Mouse (Mus musculus): ENCODE measurements at regions not wholly inside any gene's neighbourhood (a gene's known extent, or its start where the extent isn't known, plus 50 kb on each side); places are given as distances from the start of the nearest gene placed in this dataset.

DNA sequence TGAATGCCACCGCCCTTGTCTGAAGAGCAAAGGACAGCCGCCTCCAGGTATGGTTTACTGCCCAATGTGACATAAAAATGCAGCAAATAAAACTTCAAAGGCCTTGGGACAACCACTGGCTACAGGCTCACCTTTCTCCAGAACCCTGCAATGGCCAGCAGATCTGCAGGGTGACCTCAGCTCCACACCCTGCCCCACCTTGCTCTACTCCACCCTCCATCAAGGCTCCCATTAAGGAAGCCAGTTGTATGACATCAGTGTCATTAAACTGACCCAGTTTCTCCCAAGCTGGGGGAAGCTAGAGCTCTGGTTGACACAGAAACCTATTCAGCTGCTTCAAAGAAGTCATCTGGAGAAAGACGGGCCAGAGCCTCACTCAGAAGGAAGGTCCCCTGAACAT is 310.2 kb downstream of the Tbc1d1 start:
- H3K9me3 ChIP-seq (replicated peaks), result no peaks in the 10 kb centered on the region; the same call in 1 of the 2 replicates
- no peak overlapping the region for H3K4me3 ChIP-seq
- 86% methylated on average over 3 of the region's 3 CpGs for WGBS
- H3K36me3 ChIP-seq, result no peaks in the 10 kb centered on the region
- H3K27ac ChIP-seq, result no peak overlapping the region
- no peak for ATAC-seq (ENCODE audit: low FRiP score)
- no peak overlapping the region for H3K4me2 ChIP-seq (replicated peaks)
- no peak overlapping the region for H3K9ac ChIP-seq
- H3K4me1 ChIP-seq, result peaks cover 3% of the 10 kb centered on the region; the same call in 1 of the 2 replicates
- 0 out of 2 replicates have a peak, but pooled peaks cover 2% of the 10 kb centered on the region for H3K27me3 ChIP-seq

DNA sequence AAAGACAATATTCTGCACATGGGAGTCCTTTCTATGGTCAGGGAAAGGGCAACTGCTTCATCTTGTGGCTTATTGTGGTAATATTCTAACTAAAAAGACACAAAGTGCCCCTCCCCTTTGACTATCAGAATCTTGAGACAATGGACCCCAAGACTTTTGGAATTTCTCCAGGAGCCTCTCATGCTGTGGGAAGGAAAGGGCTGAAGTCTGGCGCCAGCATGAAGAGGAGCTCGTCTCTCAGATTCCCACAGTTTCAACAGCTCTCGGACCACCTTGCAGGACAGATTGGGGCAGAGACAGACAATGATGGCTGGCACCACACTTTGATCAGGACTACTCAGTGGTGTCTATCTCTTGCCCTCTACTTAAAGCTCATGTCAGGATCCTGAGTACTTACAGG is 311.8 kb downstream of the Tbc1d1 start:
- 86% methylated on average over 3 of the region's 3 CpGs for WGBS
- H3K9ac ChIP-seq, result no peak overlapping the region
- no peaks in the 10 kb centered on the region for H3K4me1 ChIP-seq
- no peak overlapping the region for H3K27ac ChIP-seq
- H3K4me3 ChIP-seq, result no peak overlapping the region
- no peaks in the 10 kb centered on the region for H3K36me3 ChIP-seq
- no peaks in the 10 kb centered on the region; the same call in 1 of the 2 replicates for H3K9me3 ChIP-seq (replicated peaks)
- no peak overlapping the region for H3K4me2 ChIP-seq (replicated peaks)
- no peaks in the 10 kb centered on the region for H3K27me3 ChIP-seq
- no peak for ATAC-seq (ENCODE audit: low FRiP score)

DNA sequence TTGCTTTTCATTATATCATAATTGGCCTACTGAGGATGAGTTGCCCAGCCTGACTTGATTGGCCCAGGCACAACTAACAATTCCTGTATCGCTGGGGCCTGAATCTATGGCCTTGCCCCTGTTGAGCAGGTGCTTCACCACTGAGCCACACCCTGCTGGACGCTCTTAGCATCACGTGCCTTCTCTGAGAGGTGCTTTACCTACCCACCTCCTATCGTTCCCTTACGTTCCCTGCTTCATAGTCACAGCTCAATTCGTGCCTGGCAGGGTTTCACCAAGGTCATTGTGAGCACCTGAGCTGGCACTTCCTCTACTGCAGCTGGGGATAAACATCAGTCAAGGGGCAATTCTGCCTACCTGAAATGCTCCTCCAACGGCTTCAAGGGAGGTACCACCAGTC is 312.2 kb downstream of the Tbc1d1 start:
- Histone ChIP-seq H3K4me2 (replicated peaks) (no peak overlapping the region), H3K4me3 (no peak overlapping the region), H3K27ac (no peak overlapping the region), H3K9ac (no peak overlapping the region), H3K9me3 (replicated peaks) (no peaks in the 10 kb centered on the region; the same call in 1 of the 2 replicates), H3K27me3 (no peaks in the 10 kb centered on the region), H3K4me1 (no peaks in the 10 kb centered on the region), H3K36me3 (no peaks in the 10 kb centered on the region)
- 82% methylated on average over 7 of the region's 7 CpGs for WGBS
- ATAC-seq (ENCODE audit: low FRiP score), result no peak

DNA sequence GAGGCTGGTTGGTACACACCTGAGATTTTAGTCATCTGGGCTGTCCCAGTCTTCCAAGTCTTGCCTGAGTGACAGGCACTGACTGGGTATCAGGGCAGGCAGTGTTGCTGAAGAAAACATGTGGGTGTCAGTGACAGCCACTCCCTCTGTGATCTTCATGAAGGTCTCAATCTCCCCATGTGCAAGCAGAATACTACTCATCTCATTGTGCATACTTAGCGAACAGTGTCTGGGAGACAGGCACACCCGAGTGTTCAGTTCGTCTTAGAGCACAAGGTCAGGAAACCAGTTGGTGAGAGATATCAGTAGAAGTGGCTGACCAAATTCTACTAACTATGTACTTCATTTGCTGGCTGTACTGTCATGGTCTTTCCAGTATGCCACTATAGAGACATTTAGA is 315.9 kb downstream of the Tbc1d1 start:
- Histone ChIP-seq H3K27ac (no peak overlapping the region), H3K4me1 (0 out of 2 replicates have a peak, but pooled peaks cover 4% of the 10 kb centered on the region), H3K27me3 (peaks cover 3% of the 10 kb centered on the region; the same call in 1 of the 2 replicates), H3K4me3 (no peak overlapping the region), H3K4me2 (replicated peaks) (no peak overlapping the region), H3K36me3 (no peaks in the 10 kb centered on the region), H3K9me3 (replicated peaks) (no peaks in the 10 kb centered on the region; the same call in 1 of the 2 replicates), H3K9ac (no peak overlapping the region)
- ATAC-seq (ENCODE audit: low FRiP score), result no peak
- WGBS, result 93% methylated on average over 3 of the region's 3 CpGs

DNA sequence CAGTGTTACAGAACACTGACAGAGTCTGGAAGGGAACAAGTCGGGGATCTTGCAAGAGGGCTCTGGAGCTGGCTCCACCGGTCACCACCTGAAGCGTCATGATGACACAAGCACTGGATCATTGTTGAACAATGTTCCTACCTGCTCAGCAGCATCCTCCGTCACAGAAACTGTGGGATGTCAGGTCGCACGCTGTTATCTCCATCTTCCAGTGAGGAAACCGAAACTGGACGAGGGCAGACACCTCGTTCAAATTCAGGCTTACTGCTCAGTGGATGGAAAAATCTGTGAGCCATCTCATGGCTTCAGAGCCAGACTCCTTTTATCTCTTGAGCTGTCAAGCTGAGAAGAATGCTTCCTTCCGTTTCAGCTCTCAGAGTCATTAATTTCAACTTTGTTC is 316.3 kb downstream of the Tbc1d1 start:
- ATAC-seq (ENCODE audit: low FRiP score), result no peak
- 88% methylated on average over 10 of the region's 10 CpGs for WGBS
- H3K9ac ChIP-seq, result no peak overlapping the region
- H3K27me3 ChIP-seq, result peaks cover 3% of the 10 kb centered on the region; the same call in 1 of the 2 replicates
- H3K36me3 ChIP-seq, result no peaks in the 10 kb centered on the region
- 0 out of 2 replicates have a peak, but pooled peaks cover 5% of the 10 kb centered on the region for H3K4me1 ChIP-seq
- no peak overlapping the region for H3K4me2 ChIP-seq (replicated peaks)
- H3K4me3 ChIP-seq, result no peak overlapping the region
- H3K9me3 ChIP-seq (replicated peaks), result no peaks in the 10 kb centered on the region; the same call in 1 of the 2 replicates
- H3K27ac ChIP-seq, result no peak overlapping the region

DNA sequence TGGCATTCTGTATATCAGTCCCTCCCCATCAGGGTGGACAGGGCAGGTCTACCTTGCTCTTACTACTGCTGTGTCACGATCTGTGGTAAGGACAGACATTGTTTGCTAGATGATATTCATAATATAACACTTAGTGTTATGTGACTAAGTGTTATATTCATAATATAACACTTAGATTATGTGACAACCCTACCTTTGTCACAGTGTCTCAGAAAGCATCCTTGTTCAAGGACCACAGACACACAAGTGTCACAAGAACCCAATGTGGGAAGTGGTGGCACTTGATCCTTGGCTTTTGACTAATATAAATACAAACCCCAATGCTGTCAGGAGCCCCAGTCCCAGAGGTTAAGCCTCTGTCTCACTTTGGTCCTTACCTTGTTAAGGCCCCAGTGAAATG is 318.8 kb downstream of the Tbc1d1 start:
- Histone ChIP-seq H3K4me3 (no peak overlapping the region), H3K36me3 (no peaks in the 10 kb centered on the region)
- 100% methylated on average over 1 of the region's 1 CpGs for WGBS

DNA sequence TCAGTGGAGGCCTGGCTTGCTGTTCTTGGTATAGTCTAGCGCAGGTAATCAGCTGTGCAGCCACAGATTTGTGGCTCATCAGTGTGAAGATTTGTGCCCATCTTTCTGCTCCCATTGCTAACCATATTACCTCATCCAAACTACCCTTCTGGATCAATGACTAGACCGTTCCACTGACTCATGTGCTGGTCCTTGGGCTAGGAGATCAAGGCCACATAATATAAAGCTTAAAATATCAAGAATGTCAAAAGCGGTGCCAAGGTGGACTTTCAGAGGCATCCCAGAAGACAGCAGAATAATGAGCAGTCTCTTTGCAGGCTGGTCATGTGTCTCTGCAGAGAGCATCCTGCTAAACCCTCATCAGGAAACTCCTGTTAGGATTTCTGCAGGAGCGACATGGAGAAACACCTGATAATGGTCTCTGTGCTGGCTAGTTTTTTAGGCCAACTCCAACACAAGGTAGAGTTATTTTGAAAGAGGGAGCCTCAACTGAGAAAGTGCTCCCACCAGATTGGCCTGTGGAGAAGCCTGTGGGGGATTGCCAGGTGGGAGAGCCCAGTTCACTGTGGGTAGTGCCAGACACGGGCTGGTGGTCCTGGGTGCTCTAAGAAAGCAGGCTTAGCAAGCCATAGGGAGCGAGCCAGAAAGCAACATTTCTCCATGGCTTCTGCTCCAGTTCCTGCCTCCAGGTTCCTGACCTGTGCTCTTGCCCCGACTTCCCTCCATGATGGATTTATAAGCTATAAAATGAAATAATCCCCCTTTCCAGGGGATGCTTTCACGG is 319.8 kb downstream of the Tbc1d1 start:
- Histone ChIP-seq H3K27ac (no peak overlapping the region), H3K9ac (no peak overlapping the region), H3K4me3 (no peak overlapping the region), H3K36me3 (no peaks in the 10 kb centered on the region), H3K4me2 (replicated peaks) (no peak overlapping the region), H3K9me3 (replicated peaks) (no peaks in the 10 kb centered on the region; the same call in 1 of the 2 replicates), H3K4me1 (peaks cover 7% of the 10 kb centered on the region; the same call in 1 of the 2 replicates), H3K27me3 (peaks cover 7% of the 10 kb centered on the region; the same call in 1 of the 2 replicates)
- 67% methylated on average over 8 of the region's 8 CpGs for WGBS
- ATAC-seq (ENCODE audit: low FRiP score), result peak; percentile 41; the same call in 1 of the 2 replicates

More for the DNA sequence above, 318.8 kb downstream of the Tbc1d1 start:
- peaks cover 7% of the 10 kb centered on the region; the same call in 1 of the 2 replicates for H3K27me3 ChIP-seq
- ATAC-seq (ENCODE audit: low FRiP score), result no peak
- no peak overlapping the region for H3K9ac ChIP-seq
- no peak overlapping the region for H3K4me2 ChIP-seq (replicated peaks)
- peaks cover 7% of the 10 kb centered on the region; the same call in 1 of the 2 replicates for H3K4me1 ChIP-seq
- H3K27ac ChIP-seq, result no peak overlapping the region
- H3K9me3 ChIP-seq (replicated peaks), result no peaks in the 10 kb centered on the region; the same call in 1 of the 2 replicates

DNA sequence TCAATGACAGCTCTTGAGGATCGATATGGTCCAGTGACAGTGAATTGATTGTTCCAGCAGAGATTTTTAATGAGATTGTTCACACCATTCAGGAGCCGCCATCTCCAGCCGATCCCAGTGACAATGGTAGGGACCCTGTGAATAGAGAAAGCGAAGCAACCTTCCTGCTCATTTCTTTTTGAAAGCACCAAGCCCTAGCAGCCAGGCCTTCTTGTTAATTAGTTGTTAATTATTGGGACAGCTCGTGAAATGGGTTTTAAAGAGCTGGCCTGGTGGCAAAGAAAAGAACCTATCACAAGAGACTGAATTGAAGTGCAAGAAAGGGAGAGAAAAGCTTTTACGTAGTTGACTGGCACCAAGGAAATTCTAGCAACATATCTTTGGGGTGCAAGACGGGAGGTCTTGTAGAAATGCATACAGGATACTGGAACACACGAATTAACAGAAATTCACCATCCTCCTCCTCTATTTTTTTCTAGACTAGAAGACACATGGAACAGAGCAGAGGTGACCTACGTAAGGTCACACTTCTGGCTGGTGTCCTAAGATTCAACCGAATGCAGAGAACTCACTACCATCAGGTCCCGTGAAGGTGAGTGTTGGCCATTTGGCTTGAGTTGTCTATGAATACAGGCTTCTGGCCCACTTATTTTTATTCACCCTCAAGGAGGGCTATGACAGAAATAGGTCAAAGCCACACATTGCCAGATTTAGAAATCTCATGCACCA is 320.7 kb downstream of the Tbc1d1 start:
- H3K9me3 ChIP-seq (replicated peaks), result no peaks in the 10 kb centered on the region; the same call in 1 of the 2 replicates
- H3K36me3 ChIP-seq, result no peaks in the 10 kb centered on the region
- no peak overlapping the region for H3K4me3 ChIP-seq
- H3K4me2 ChIP-seq (replicated peaks), result no peak overlapping the region
- peaks cover 7% of the 10 kb centered on the region; the same call in 1 of the 2 replicates for H3K4me1 ChIP-seq
- peaks cover 7% of the 10 kb centered on the region; the same call in 1 of the 2 replicates for H3K27me3 ChIP-seq
- ATAC-seq (ENCODE audit: low FRiP score), result peak; percentile 81
- 34% methylated on average over 11 of the region's 11 CpGs for WGBS
- no peak overlapping the region for H3K27ac ChIP-seq
- no peak overlapping the region for H3K9ac ChIP-seq

DNA sequence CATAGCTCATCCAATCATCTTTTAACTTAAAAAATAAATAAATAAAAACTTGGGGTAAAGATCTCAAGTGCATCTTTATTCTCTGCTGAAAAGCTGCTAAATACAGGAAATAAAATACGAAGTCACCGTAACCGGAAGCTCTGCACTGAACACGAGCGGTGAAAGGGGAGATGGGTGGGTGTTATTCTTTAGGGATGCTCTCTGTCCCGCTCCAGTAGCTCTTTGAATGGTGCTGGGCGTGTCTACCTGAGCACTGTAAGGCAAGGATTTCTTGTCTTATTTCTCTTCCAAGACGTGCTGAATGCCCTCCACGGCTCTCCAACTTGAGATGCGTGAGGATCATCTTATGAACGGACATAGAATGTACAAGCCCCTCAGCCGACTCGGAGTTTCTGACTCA is 322.0 kb downstream of the Tbc1d1 start:
- Histone ChIP-seq H3K36me3 (no peaks in the 10 kb centered on the region), H3K4me1 (peaks cover 7% of the 10 kb centered on the region; the same call in 1 of the 2 replicates), H3K9ac (no peak overlapping the region), H3K4me3 (no peak overlapping the region), H3K4me2 (replicated peaks) (no peak overlapping the region), H3K27me3 (peaks cover 7% of the 10 kb centered on the region; the same call in 1 of the 2 replicates), H3K9me3 (replicated peaks) (no peaks in the 10 kb centered on the region; the same call in 1 of the 2 replicates), H3K27ac (no peak overlapping the region)
- no peak for ATAC-seq (ENCODE audit: low FRiP score)
- WGBS, result 75% methylated on average over 13 of the region's 13 CpGs

DNA sequence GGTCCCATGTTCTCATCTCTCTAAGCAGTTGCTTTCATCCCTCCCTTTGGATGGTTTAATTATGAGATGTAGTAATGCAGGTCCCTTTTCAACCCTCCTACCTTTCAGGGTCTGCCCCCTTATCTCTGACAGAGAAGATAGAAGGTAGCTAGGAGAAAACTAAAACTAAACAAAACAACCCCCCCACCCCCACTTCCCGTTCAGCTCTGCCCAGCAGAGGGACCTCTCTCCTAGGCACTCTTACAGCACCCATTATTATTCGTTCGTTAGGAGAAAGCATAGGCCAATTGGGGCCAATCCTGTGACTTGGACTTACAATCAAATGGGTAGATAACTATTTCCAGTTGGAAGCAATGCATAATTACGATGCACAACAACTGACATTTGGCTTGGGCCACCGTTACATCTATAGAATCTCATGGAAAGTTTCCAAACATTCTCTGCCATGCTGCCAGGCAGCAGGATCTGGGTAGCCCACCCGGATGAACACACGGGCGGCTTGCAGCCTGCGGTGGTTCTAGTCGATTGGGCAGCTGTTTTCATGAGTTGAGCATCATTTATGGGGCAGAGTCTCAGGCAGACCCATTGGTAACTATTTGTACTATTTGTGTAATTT is 322.6 kb downstream of the Tbc1d1 start:
- Histone ChIP-seq H3K9ac (no peak overlapping the region), H3K27ac (no peak overlapping the region), H3K9me3 (replicated peaks) (no peaks in the 10 kb centered on the region; the same call in 1 of the 2 replicates), H3K4me2 (replicated peaks) (no peak overlapping the region), H3K27me3 (peaks cover 7% of the 10 kb centered on the region; the same call in 1 of the 2 replicates), H3K36me3 (no peaks in the 10 kb centered on the region), H3K4me3 (no peak overlapping the region), H3K4me1 (peaks cover 7% of the 10 kb centered on the region; the same call in 1 of the 2 replicates)
- no peak for ATAC-seq (ENCODE audit: low FRiP score)
- 83% methylated on average over 10 of the region's 10 CpGs for WGBS

DNA sequence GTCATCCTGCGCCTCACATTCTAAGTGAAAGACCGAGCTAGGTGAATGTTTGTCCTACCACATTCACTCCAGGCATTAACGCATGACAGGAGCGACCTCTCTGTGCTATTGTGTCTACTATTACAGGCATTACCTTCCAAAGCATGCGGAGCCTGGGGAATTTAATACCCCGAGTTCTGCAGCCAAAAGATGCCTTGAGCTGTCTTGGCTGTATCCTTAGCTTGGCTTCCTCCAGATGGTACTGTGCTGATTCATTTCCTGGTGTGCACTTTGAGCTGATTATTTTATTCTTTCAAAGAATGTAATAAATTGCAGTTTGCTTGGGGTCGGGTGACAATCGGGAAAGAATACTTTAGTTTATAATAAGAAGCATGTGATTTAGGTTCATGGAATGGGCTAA is 323.2 kb downstream of the Tbc1d1 start:
- ATAC-seq (ENCODE audit: low FRiP score), result no peak
- Histone ChIP-seq H3K4me2 (replicated peaks) (no peak overlapping the region), H3K27me3 (peaks cover 5% of the 10 kb centered on the region; the same call in 1 of the 2 replicates), H3K9ac (no peak overlapping the region), H3K27ac (no peak overlapping the region), H3K4me3 (no peak overlapping the region), H3K9me3 (replicated peaks) (no peaks in the 10 kb centered on the region; the same call in 1 of the 2 replicates), H3K36me3 (no peaks in the 10 kb centered on the region), H3K4me1 (peaks cover 7% of the 10 kb centered on the region; the same call in 1 of the 2 replicates)
- WGBS, result 59% methylated on average over 8 of the region's 8 CpGs

DNA sequence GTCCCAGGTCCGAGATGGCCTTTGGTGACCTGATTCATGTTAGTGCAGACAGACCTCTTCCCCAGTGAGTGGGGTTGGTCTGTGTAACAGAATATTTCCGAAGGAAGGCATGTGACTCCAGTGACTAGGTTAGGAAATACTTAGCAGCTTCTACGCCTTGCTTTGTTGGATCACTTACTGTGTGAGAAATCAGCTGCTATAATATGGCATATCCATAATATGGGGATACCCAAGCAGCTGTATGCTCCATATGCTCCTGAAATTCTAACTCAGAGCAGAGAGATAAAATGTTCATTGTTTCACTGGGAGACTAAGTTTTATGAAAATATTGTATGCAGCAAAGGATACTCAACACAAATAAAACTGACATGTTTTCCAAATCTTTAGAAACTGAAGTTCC is 318.1 kb upstream of the Klf3 start:
- Histone ChIP-seq H3K4me3 (no peak overlapping the region), H3K9me3 (replicated peaks) (no peaks in the 10 kb centered on the region; the same call in 1 of the 2 replicates), H3K27me3 (no peaks in the 10 kb centered on the region), H3K9ac (no peak overlapping the region), H3K4me1 (peaks cover 5% of the 10 kb centered on the region), H3K4me2 (replicated peaks) (no peak overlapping the region), H3K36me3 (no peaks in the 10 kb centered on the region), H3K27ac (no peak overlapping the region)
- 92% methylated on average over 3 of the region's 3 CpGs for WGBS
- ATAC-seq (ENCODE audit: low FRiP score), result no peak

Data from hindbrain, embryonic 12.5 days (tissue).